Comparison of ENCODE assay signal across 8 mouse cellular contexts in genomic region chr11:103141944-103142255, GRCm38 (mm10). TPM values are rescaled to one million over a fixed set of nuclear protein-coding genes. Genes with fewer than 3 reads are reported as not detected.
DNase-seq lines count a peak whose midpoint lies in the region; ATAC-seq and TF ChIP-seq lines count a peak whose summit lies in the region.

No protein-coding gene starts in this region.

- 0 out of 2 replicates have a peak overlapping the region, but pooled peaks have one; percentile 37 for H3K4me2 ChIP-seq in embryonic facial prominence, embryonic 12.5 days (replicated peaks)
- H3K4me2 ChIP-seq in intestine, embryonic 16.5 days (ENCODE audit: low read depth, low read length) = peak overlapping the region; percentile 31

- no peaks in the 10 kb centered on the region for H3K79me2 ChIP-seq in macrophage (ENCODE audit: inconsistent target)

- intact Hi-C loops in left cerebral cortex, adult 2 months (cut with DNase I) = no loop called here

- H3K4me1 ChIP-seq in embryonic facial prominence, embryonic 12.5 days = peaks cover 35% of the 10 kb centered on the region
- H3K4me1 ChIP-seq in intestine, embryonic 16.5 days (ENCODE audit: control insufficient read depth, insufficient read depth, low read length) = peaks cover 49% of the 10 kb centered on the region

- H3K9me3 ChIP-seq in embryonic facial prominence, embryonic 12.5 days = no peaks in the 10 kb centered on the region
- H3K9me3 ChIP-seq in intestine, embryonic 16.5 days (ENCODE audit: control insufficient read depth, low read length) = no peaks in the 10 kb centered on the region

- no peak for DNase-seq in left cerebral cortex, adult 2 months (ENCODE audit: extremely low spot score in 1 of 2, low spot score in 2 of 2)
- DNase-seq in left cerebral cortex, adult 11 months (ENCODE audit: low spot score) = no peak
- DNase-seq in frontal cortex, postnatal 25 days (ENCODE audit: low spot score in 2 of 2) = no peak
- DNase-seq in frontal cortex, postnatal 36 days (ENCODE audit: low spot score in 2 of 2) = no peak

- WGBS in embryonic facial prominence, embryonic 12.5 days = 20% methylated on average over 1 of the region's 1 CpGs
- 45% methylated on average over 1 of the region's 1 CpGs for WGBS in intestine, embryonic 16.5 days
- whole genome bisulfite sequencing in macrophage (ENCODE audit: missing documents) = 40% methylated on average over 1 of the region's 1 CpGs

- peak overlapping the region; percentile 86 for H3K27ac ChIP-seq in left cerebral cortex, adult 2 months
- H3K27ac ChIP-seq in embryonic facial prominence, embryonic 12.5 days = peak overlapping the region; percentile 74
- H3K27ac ChIP-seq in intestine, embryonic 16.5 days (ENCODE audit: low read length) = peak overlapping the region; percentile 98
- 0 out of 2 replicates have a peak overlapping the region, but pooled peaks have one; percentile 3 for H3K27ac ChIP-seq in macrophage

- H3K36me3 ChIP-seq in embryonic facial prominence, embryonic 12.5 days = peaks cover 13% of the 10 kb centered on the region
- H3K36me3 ChIP-seq in intestine, embryonic 16.5 days (ENCODE audit: control insufficient read depth, insufficient read depth, low read length) = no peaks in the 10 kb centered on the region; the same call in 1 of the 2 replicates
- no peaks in the 10 kb centered on the region for H3K36me3 ChIP-seq in macrophage (ENCODE audit: inconsistent target)

- no peak overlapping the region for H3K9ac ChIP-seq in embryonic facial prominence, embryonic 12.5 days
- H3K9ac ChIP-seq in intestine, embryonic 16.5 days (ENCODE audit: low read depth, low read length) = peak overlapping the region; percentile 54

- no peak for TF ChIP-seq CTCF in left cerebral cortex, adult 2 months (IDR thresholded peaks at IDR 0.05)

- no peaks in the 10 kb centered on the region for H3K27me3 ChIP-seq in embryonic facial prominence, embryonic 12.5 days
- no peaks in the 10 kb centered on the region for H3K27me3 ChIP-seq in intestine, embryonic 16.5 days (replicated peaks; ENCODE audit: control insufficient read depth, insufficient read depth, low read length)

- H3K4me3 ChIP-seq in left cerebral cortex, adult 2 months = no peak overlapping the region
- H3K4me3 ChIP-seq in embryonic facial prominence, embryonic 12.5 days = no peak overlapping the region
- peak overlapping the region; percentile 15; the same call in 1 of the 2 replicates for H3K4me3 ChIP-seq in intestine, embryonic 16.5 days (ENCODE audit: low read length)
- H3K4me3 ChIP-seq in macrophage (ENCODE audit: inconsistent target) = no peak overlapping the region

- ATAC-seq in embryonic facial prominence, embryonic 12.5 days (ENCODE audit: insufficient number of reproducible peaks, insufficient read depth, low FRiP score, low TSS enrichment) = no peak
- peak; percentile 15; the same call in 1 of the 2 replicates for ATAC-seq in intestine, embryonic 16.5 days
- ATAC-seq in megakaryocyte-erythroid progenitor cell, adult 5-6 weeks (replicated peaks; ENCODE audit: low FRiP score, low TSS enrichment, poor library complexity, severe bottlenecking) = no peak

RNA-seq across cellular contexts. Expression of gene Hexim2, which starts 9.7 kb away (rescaled TPM):
- total RNA-seq in left cerebral cortex, adult 2 months (2021) = 10 to 100 TPM; 14.0 to 14.1 TPM
- 13.5 and 13.8 TPM in 2 replicates for polyA plus RNA-seq in embryonic facial prominence, embryonic 12.5 days (2016; fragmentation: Nextera tagmentation; extraction: Ambion mirVana)
- 5.8 TPM in 2 replicates for polyA plus RNA-seq in intestine, embryonic 16.5 days (2015; fragmentation: Nextera tagmentation; extraction: Ambion mirVana)
- total RNA-seq in macrophage (2018; cell fraction: chromatin; rRNA removed) = 10 to 100 TPM in 1 of 26 experiments, 1 to 10 TPM in 25; 2.1 to 11.1 (median 5.4) TPM
- total RNA-seq in macrophage (2018; cell fraction: cytosol; rRNA removed) = 1 to 10 TPM in 24 of 26 experiments, under 1 TPM in 2; 0.91 to 4.9 (median 2.6) TPM
- total RNA-seq in macrophage (2018; cell fraction: nucleus; rRNA removed) = 10 to 100 TPM in 5 of 26 experiments, 1 to 10 TPM in 21; 1.2 to 16.7 (median 6.2) TPM
- 0.98 to 2.8 TPM (median 2.6 TPM) in 3 replicates for polyA plus RNA-seq in macrophage (2018)
- 4.1 and 12.1 TPM in 2 replicates for total RNA-seq in megakaryocyte-erythroid progenitor cell, adult 5-6 weeks (2014; fragmentation: Nextera tagmentation)
- 1.6 and 7.8 TPM in 2 replicates for total RNA-seq in megakaryocyte-erythroid progenitor cell, adult 5-6 weeks (2017)

RNA-seq across cellular contexts. Expression of gene Hexim1, which starts 25.9 kb away (rescaled TPM):
- 10 to 100 TPM; 49.6 to 50.0 TPM for total RNA-seq in left cerebral cortex, adult 2 months (2021)
- 4.0 and 4.2 TPM in 2 replicates for polyA plus RNA-seq in embryonic facial prominence, embryonic 12.5 days (2016; fragmentation: Nextera tagmentation; extraction: Ambion mirVana)
- 4.2 and 4.6 TPM in 2 replicates for polyA plus RNA-seq in intestine, embryonic 16.5 days (2015; fragmentation: Nextera tagmentation; extraction: Ambion mirVana)
- total RNA-seq in macrophage (2018; cell fraction: chromatin; rRNA removed) = 10 to 100 TPM in 22 of 26 experiments, 1 to 10 TPM in 4; 5.4 to 44.3 (median 19.7) TPM
- 10 to 100 TPM; 18.2 to 47.9 (median 36.2) TPM for total RNA-seq in macrophage (2018; cell fraction: cytosol; rRNA removed)
- 10 to 100 TPM; 13.7 to 81.3 (median 44.7) TPM for total RNA-seq in macrophage (2018; cell fraction: nucleus; rRNA removed)
- 18.5 to 31.2 TPM (median 23.4 TPM) in 3 replicates for polyA plus RNA-seq in macrophage (2018)
- 10.5 and 15.5 TPM in 2 replicates for total RNA-seq in megakaryocyte-erythroid progenitor cell, adult 5-6 weeks (2014; fragmentation: Nextera tagmentation)
- 22.8 and 32.0 TPM in 2 replicates for total RNA-seq in megakaryocyte-erythroid progenitor cell, adult 5-6 weeks (2017)

RNA-seq across cellular contexts. Expression of gene Fmnl1, which starts 29.0 kb away (rescaled TPM):
- total RNA-seq in left cerebral cortex, adult 2 months (2021) = 100 to 1,000 TPM; 186 to 209 TPM
- polyA plus RNA-seq in embryonic facial prominence, embryonic 12.5 days (2016; fragmentation: Nextera tagmentation; extraction: Ambion mirVana) = 0.97 and 1.8 TPM in 2 replicates
- 2.2 and 2.3 TPM in 2 replicates for polyA plus RNA-seq in intestine, embryonic 16.5 days (2015; fragmentation: Nextera tagmentation; extraction: Ambion mirVana)
- 100 to 1,000 TPM in 1 of 26 experiments, 10 to 100 TPM in 24, 1 to 10 TPM in 1; 9.8 to 105 (median 44.4) TPM for total RNA-seq in macrophage (2018; cell fraction: chromatin; rRNA removed)
- total RNA-seq in macrophage (2018; cell fraction: cytosol; rRNA removed) = 10 to 100 TPM; 21.5 to 40.9 (median 34.6) TPM
- total RNA-seq in macrophage (2018; cell fraction: nucleus; rRNA removed) = 10 to 100 TPM; 15.9 to 81.3 (median 30.8) TPM
- polyA plus RNA-seq in macrophage (2018) = 29.0 to 47.4 TPM (median 29.5 TPM) in 3 replicates
- 32.2 and 35.9 TPM in 2 replicates for total RNA-seq in megakaryocyte-erythroid progenitor cell, adult 5-6 weeks (2014; fragmentation: Nextera tagmentation)
- 7.4 and 9.7 TPM in 2 replicates for total RNA-seq in megakaryocyte-erythroid progenitor cell, adult 5-6 weeks (2017)

RNA-seq across cellular contexts. Expression of gene Acbd4, which starts 40.4 kb away (rescaled TPM):
- 10 to 100 TPM; 72.3 to 88.2 TPM for total RNA-seq in left cerebral cortex, adult 2 months (2021)
- polyA plus RNA-seq in embryonic facial prominence, embryonic 12.5 days (2016; fragmentation: Nextera tagmentation; extraction: Ambion mirVana) = 9.7 and 11.2 TPM in 2 replicates
- 30.4 and 32.5 TPM in 2 replicates for polyA plus RNA-seq in intestine, embryonic 16.5 days (2015; fragmentation: Nextera tagmentation; extraction: Ambion mirVana)
- 10 to 100 TPM in 19 of 26 experiments, 1 to 10 TPM in 7; 5.0 to 35.6 (median 19.3) TPM for total RNA-seq in macrophage (2018; cell fraction: chromatin; rRNA removed)
- 10 to 100 TPM in 21 of 26 experiments, 1 to 10 TPM in 5; 6.8 to 26.2 (median 14.3) TPM for total RNA-seq in macrophage (2018; cell fraction: cytosol; rRNA removed)
- 10 to 100 TPM in 15 of 26 experiments, 1 to 10 TPM in 11; 4.3 to 28.6 (median 11.3) TPM for total RNA-seq in macrophage (2018; cell fraction: nucleus; rRNA removed)
- polyA plus RNA-seq in macrophage (2018) = 8.8 to 14.0 TPM (median 10.0 TPM) in 3 replicates
- total RNA-seq in megakaryocyte-erythroid progenitor cell, adult 5-6 weeks (2014; fragmentation: Nextera tagmentation) = 6.8 and 15.5 TPM in 2 replicates
- total RNA-seq in megakaryocyte-erythroid progenitor cell, adult 5-6 weeks (2017) = 10.8 and 11.4 TPM in 2 replicates

RNA-seq across cellular contexts. Expression of gene Plcd3, which starts 40.4 kb away (rescaled TPM):
- total RNA-seq in left cerebral cortex, adult 2 months (2021) = 10 to 100 TPM; 16.5 to 19.0 TPM
- polyA plus RNA-seq in embryonic facial prominence, embryonic 12.5 days (2016; fragmentation: Nextera tagmentation; extraction: Ambion mirVana) = 3.9 and 4.2 TPM in 2 replicates
- 2.1 and 2.3 TPM in 2 replicates for polyA plus RNA-seq in intestine, embryonic 16.5 days (2015; fragmentation: Nextera tagmentation; extraction: Ambion mirVana)
- 1 to 10 TPM in 2 of 26 experiments, under 1 TPM in 12, not detected in 12; 0.24 to 2.5 (median 0.41) TPM for total RNA-seq in macrophage (2018; cell fraction: chromatin; rRNA removed)
- total RNA-seq in macrophage (2018; cell fraction: cytosol; rRNA removed) = under 1 TPM in 15 of 26 experiments, not detected in 11; 0.04 to 0.25 (median 0.09) TPM
- 1 to 10 TPM in 1 of 26 experiments, under 1 TPM in 6, not detected in 19; 0.12 to 1.1 (median 0.25) TPM for total RNA-seq in macrophage (2018; cell fraction: nucleus; rRNA removed)
- 0.07 to 0.21 TPM in 2 of 3 replicates, not detected in the other for polyA plus RNA-seq in macrophage (2018)
- not detected in 2 replicates for total RNA-seq in megakaryocyte-erythroid progenitor cell, adult 5-6 weeks (2014; fragmentation: Nextera tagmentation)
- total RNA-seq in megakaryocyte-erythroid progenitor cell, adult 5-6 weeks (2017) = not detected in 2 replicates

Comparison
In these comparisons a context has a peak if more than half of its experiments do, and no peak if none do; other contexts are left out.
1. H3K27ac ChIP-seq: peak in every context shown above with its lines; median percentile 98 in intestine, embryonic 16.5 days; 86 in left cerebral cortex, adult 2 months; 74 in embryonic facial prominence, embryonic 12.5 days; 3 in macrophage.